Mouse (Mus musculus) liver, embryonic 14.5 days (tissue): ENCODE data around the gene Ankrd9. TPM values are rescaled to one million over a fixed set of nuclear protein-coding genes. Genes with fewer than 3 reads are reported as not detected.
A peak's percentile ranks its signal among the peaks of the same experiment; 100 is the strongest.

Source experiments
- ATAC-seq: fragments of 200-750 bp; cut with Nextera tagmentation; 2 replicates; pipeline ENCODE4 v1.8.0; 2017; ENCODE audit warnings: moderate number of reproducible peaks, mild to moderate bottlenecking, moderate library complexity; ENCODE audit not compliant: insufficient read depth
- DNase-seq, 3 experiments: peaks; one replicate each; pipeline ENCODE4 v3.0.0-alpha.2; 2012 to 2013; ENCODE audit warnings: low read depth in 3 of 3, low spot score in 3 of 3
- H3K27ac ChIP-seq: fragments of 300-500 bp; sonication (generic); 2 replicates; pipeline ENCODE4 v1.5.1; 2014; ENCODE audit warnings: moderate library complexity, mild to moderate bottlenecking, control low read depth, inconsistent platforms
- H3K27me3 ChIP-seq: fragments of 300-500 bp; sonication (generic); 2 replicates; pipeline ENCODE4 v1.6.1; 2014; ENCODE audit warnings: mild to moderate bottlenecking, low read length, moderate library complexity; ENCODE audit not compliant: control insufficient read depth, insufficient read depth
- H3K36me3 ChIP-seq: fragments of 300-500 bp; sonication (generic); replicated peaks from 2 replicates; pipeline ENCODE4 v1.6.1; 2014; ENCODE audit warnings: low read depth; ENCODE audit not compliant: control insufficient read depth, insufficient read depth
- H3K4me1 ChIP-seq, 2 experiments: fragments of 200-500 bp in 1 of 2; fragments of 300-500 bp in 1 of 2; sonication (generic) in 1 of 2; replicated peaks; 2 replicates each; pipeline ENCODE4 v1.6.1; 2012 to 2014; ENCODE audit warnings: antibody characterized with exemption in 1 of 2, inconsistent platforms in 1 of 2, low read length in 1 of 2; ENCODE audit not compliant: control insufficient read depth in 2 of 2, insufficient read depth in 2 of 2
- H3K4me2 ChIP-seq: fragments of 300-500 bp; sonication (generic); 2 replicates; pipeline ENCODE4 v1.6.1; 2014; ENCODE audit warnings: low read depth, mild to moderate bottlenecking, control low read depth, moderate library complexity
- H3K4me3 ChIP-seq, 2 experiments: fragments of 200-500 bp in 1 of 2; fragments of 300-500 bp in 1 of 2; sonication (generic) in 1 of 2; 2 replicates each; pipeline ENCODE4 v1.5.1; 2012 to 2014; ENCODE audit warnings: low read depth in 2 of 2, low read length in 2 of 2, mild to moderate bottlenecking in 2 of 2, control low read depth in 1 of 2, inconsistent platforms in 1 of 2, moderate library complexity in 1 of 2; ENCODE audit not compliant: insufficient read depth in 1 of 2
- H3K9ac ChIP-seq: fragments of 300-500 bp; sonication (generic); replicated peaks from 2 replicates; pipeline ENCODE4 v1.6.1; 2014; ENCODE audit warnings: mild to moderate bottlenecking, control low read depth, moderate library complexity
- H3K9me3 ChIP-seq: fragments of 300-500 bp; sonication (generic); 2 replicates; pipeline ENCODE4 v1.6.1; 2016; ENCODE audit warnings: low read length, mixed read lengths; ENCODE audit not compliant: control insufficient read depth
- CTCF ChIP-seq: IDR thresholded peaks from 2 replicates; pipeline ENCODE4 v1.5.1; 2016; ENCODE audit warnings: antibody characterized with exemption, low read depth, control low read depth
- EP300 ChIP-seq: IDR thresholded peaks from 2 replicates; pipeline ENCODE4 v1.6.1; 2016; ENCODE audit warnings: antibody characterized with exemption, low read depth
- WGBS: fragments of 180-500 bp; shearing (Covaris S2); extraction: QIAGEN DNeasy Blood & Tissue Kit; methylation state at CpG from one replicate; pipeline ENCODE4 v1.1.7; 2014; ENCODE audit not compliant: insufficient replicate concordance; 5-methylcytosine and 5-hydroxymethylcytosine counted together
- polyA plus RNA-seq, 2 experiments: library from polyadenylated mRNA; depleted of rRNA in 1 of 2; stranded (reverse) in 1 of 2; unstranded in 1 of 2; fragments of >200 nt; fragmentation: Nextera tagmentation in 1 of 2; extraction: Ambion mirVana in 1 of 2; gene quantifications; 2 replicates each; pipeline versions ENCODE4 v1.2.1 to v1.2.3; 2012 to 2014

Gene Ankrd9
- polyA plus RNA-seq, 2 experiments: 41.8 to 47.4 TPM

DNA sequence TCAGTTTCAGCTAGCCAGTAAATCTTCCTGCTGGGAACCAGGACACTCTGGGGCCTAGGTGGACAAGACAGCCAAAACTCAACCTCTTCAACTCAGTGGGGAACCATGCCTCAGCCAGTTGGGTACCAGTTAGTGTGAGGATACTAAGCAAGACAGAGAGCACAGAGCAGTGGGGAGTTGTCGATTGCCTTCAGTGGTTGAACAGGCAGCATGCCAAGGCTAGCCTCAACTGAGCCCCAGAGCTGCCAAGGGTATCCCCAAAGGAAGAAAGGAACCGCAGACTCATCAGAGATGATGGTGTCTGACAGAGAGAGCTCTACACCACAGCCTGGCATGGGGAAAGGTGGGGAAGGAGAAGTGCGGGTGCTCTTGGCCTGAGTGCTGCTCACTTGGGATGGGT is 38.0 kb downstream of the Ankrd9 start:
- DNase-seq (no peak), ATAC-seq (no peak)
- Histone ChIP-seq H3K27ac (no peak overlapping the region), H3K9me3 (no peaks in the 10 kb centered on the region), H3K27me3 (no peaks in the 10 kb centered on the region), H3K9ac (no peak overlapping the region), H3K4me2 (no peak overlapping the region), H3K36me3 (no peaks in the 10 kb centered on the region), H3K4me1 (peaks cover 4 to 6% of the 10 kb centered on the region in 2 experiments), H3K4me3 (no peak overlapping the region)
- TF ChIP-seq EP300 (no peak), CTCF (no peak)
- WGBS: 80% methylated on average over 3 of the region's 3 CpGs

DNA sequence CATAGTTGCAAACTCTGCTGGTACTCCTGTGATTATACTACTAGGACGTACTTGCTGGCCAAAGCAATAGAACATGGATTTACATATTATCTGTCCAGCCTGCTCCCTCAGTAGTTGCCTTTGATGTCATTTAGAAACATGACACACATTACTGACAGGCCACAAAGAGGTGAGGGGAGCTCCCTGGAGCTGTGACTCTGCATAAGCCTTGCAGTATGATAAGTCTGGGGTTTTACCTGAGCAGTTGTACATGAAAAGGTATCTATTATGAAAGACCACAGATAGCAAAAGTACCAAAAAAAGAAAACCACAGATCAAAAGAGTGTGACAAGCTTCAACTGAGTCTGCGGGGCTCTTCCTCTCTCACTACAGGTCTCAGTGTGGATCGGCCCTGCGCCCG is 39.5 kb downstream of the Ankrd9 start:
- H3K9me3 ChIP-seq: no peaks in the 10 kb centered on the region
- WGBS: 77% methylated on average over 5 of the region's 5 CpGs
- ATAC-seq: no peak
- peaks cover 4 to 6% of the 10 kb centered on the region in 2 experiments for H3K4me1 ChIP-seq
- H3K4me2 ChIP-seq: no peak overlapping the region
- no peak for TF ChIP-seq CTCF
- no peak for TF ChIP-seq EP300
- H3K9ac ChIP-seq: no peak overlapping the region
- DNase-seq: no peak
- no peak overlapping the region for H3K4me3 ChIP-seq
- no peaks in the 10 kb centered on the region for H3K36me3 ChIP-seq
- H3K27me3 ChIP-seq: no peaks in the 10 kb centered on the region
- no peak overlapping the region for H3K27ac ChIP-seq

DNA sequence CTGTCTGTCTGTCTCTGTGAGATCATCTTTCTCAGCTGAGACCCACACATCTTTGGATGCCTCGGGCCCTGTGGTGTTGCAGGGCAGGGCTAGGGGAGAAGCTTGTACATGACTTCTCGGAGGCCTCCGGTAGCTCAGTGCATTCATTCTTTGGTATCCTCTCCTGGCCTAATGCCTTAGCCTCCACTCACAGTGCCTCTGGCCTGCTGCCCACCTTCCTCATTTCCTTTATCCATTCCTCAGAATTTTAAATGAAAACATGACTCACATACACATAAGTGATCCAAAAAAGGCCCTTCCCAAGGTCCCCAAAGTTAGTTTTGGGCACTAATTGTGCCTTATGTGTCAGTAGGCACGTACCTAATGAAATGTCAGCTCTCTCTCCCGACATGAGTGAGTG is 41.3 kb downstream of the Ankrd9 start:
- Histone ChIP-seq H3K36me3 (no peaks in the 10 kb centered on the region), H3K4me3 (no peak overlapping the region), H3K27ac (no peak overlapping the region), H3K27me3 (no peaks in the 10 kb centered on the region), H3K4me2 (no peak overlapping the region), H3K9me3 (no peaks in the 10 kb centered on the region), H3K4me1 (peaks cover 4 to 6% of the 10 kb centered on the region in 2 experiments), H3K9ac (no peak overlapping the region)
- DNase-seq: no peak
- no peak for TF ChIP-seq EP300
- no peak for TF ChIP-seq CTCF
- WGBS: 88% methylated on average over 5 of the region's 5 CpGs
- no peak for ATAC-seq

DNA sequence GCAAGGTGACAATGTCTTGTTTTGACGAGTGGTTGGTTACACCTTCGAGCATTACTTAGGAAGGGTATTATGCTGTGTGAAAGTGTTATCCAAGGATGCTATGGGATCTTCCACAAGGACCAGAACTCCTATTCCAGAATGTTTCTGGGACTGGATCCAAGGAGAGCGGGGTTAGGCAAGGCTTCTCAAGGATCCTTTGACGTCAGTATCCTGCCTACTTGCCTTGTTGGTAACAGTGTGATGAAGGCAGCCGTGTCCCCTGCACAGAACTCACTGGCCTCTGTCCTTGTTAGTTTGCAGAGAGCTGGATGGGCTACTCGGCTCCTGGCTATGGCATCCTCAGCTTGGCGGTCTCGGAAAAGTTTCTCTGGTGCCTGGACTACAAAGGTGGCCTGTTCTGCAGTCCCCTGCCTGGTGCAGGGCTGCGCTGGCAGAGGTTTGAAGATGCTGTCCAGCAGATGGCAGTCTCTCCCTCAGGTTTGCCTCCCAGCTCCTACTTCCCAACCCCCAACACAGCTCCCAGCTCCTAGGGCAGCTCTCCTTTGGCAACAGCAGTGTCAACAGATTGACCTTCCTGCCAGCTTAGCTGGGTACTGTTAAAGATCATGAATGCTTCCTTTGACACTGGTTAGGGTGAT is 42.7 kb downstream of the Ankrd9 start:
- Histone ChIP-seq H3K27ac (no peak overlapping the region), H3K36me3 (no peaks in the 10 kb centered on the region; the same call in 1 of the 2 replicates), H3K9ac (no peak overlapping the region), H3K4me2 (no peak overlapping the region), H3K9me3 (no peaks in the 10 kb centered on the region), H3K4me1 (peaks cover 4 to 6% of the 10 kb centered on the region in 2 experiments), H3K4me3 (no peak overlapping the region), H3K27me3 (no peaks in the 10 kb centered on the region)
- peak; percentile 83 for ATAC-seq
- TF ChIP-seq EP300 (no peak), CTCF (peak; percentile 98)
- 64% methylated on average over 9 of the region's 9 CpGs for WGBS
- DNase-seq: peak; percentile 64 to 69 (median 69)

DNA sequence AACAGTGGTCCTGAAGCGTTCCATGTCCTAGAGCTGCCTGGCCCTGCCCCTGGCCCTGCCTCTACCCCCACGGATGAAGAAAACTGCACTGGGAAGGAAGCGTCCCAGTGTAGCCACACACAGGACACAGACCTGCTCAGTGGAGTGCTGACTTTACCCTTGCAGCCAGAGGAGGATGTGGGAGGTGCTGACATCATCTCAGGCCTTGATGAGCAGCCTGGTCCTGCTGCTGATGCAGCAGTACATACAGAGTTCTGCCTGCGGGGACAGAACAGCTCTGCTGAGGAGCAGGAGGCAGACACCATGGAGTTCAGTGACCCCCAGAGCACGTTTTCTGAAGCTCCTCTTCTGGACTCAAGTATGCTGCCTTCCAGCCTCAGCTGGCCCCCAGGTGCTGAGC is 46.0 kb downstream of the Ankrd9 start:
- WGBS: 69% methylated on average over 5 of the region's 5 CpGs

More for the DNA sequence above, 46.0 kb downstream of the Ankrd9 start:
- 0 out of 2 replicates have a peak, but pooled peaks have one; percentile 11 for ATAC-seq
- no peaks in the 10 kb centered on the region; the same call in 1 of the 2 replicates for H3K36me3 ChIP-seq
- no peaks in the 10 kb centered on the region for H3K27me3 ChIP-seq
- TF ChIP-seq EP300 (no peak), CTCF (no peak)
- H3K27ac ChIP-seq: no peak overlapping the region
- no peak for DNase-seq
- H3K9ac ChIP-seq: no peak overlapping the region
- no peak overlapping the region for H3K4me3 ChIP-seq
- peaks cover 4 to 6% of the 10 kb centered on the region in 2 experiments for H3K4me1 ChIP-seq
- H3K4me2 ChIP-seq: no peak overlapping the region
- H3K9me3 ChIP-seq: no peaks in the 10 kb centered on the region

Other genes starting within 250 kb of the Ankrd9 start
- 9.1 and 10.1 TPM in 2 replicates for gene Wdr20, start 241.1 kb downstream of the Ankrd9 start, polyA plus RNA-seq (2012; rRNA removed)
- gene Wdr20, start 241.1 kb downstream of the Ankrd9 start, polyA plus RNA-seq (2014; fragmentation: Nextera tagmentation; extraction: Ambion mirVana): 7.5 and 8.8 TPM in 2 replicates
- gene Mok, start 138.1 kb downstream of the Ankrd9 start, polyA plus RNA-seq (2012; rRNA removed): 0.18 and 0.24 TPM in 2 replicates
- gene Mok, start 138.1 kb downstream of the Ankrd9 start, polyA plus RNA-seq (2014; fragmentation: Nextera tagmentation; extraction: Ambion mirVana): 0.23 and 0.43 TPM in 2 replicates
- 1.4 and 1.9 TPM in 2 replicates for gene Zfp839, start 128.8 kb downstream of the Ankrd9 start, polyA plus RNA-seq (2012; rRNA removed)
- gene Zfp839, start 128.8 kb downstream of the Ankrd9 start, polyA plus RNA-seq (2014; fragmentation: Nextera tagmentation; extraction: Ambion mirVana): 0.62 and 0.67 TPM in 2 replicates
- gene Cinp, start 89.9 kb downstream of the Ankrd9 start, polyA plus RNA-seq (2012; rRNA removed): 31.0 and 42.9 TPM in 2 replicates
- 65.1 and 68.2 TPM in 2 replicates for gene Cinp, start 89.9 kb downstream of the Ankrd9 start, polyA plus RNA-seq (2014; fragmentation: Nextera tagmentation; extraction: Ambion mirVana)
- gene Tecpr2, start 89.8 kb downstream of the Ankrd9 start, polyA plus RNA-seq (2012; rRNA removed): 2.0 and 2.3 TPM in 2 replicates
- gene Tecpr2, start 89.8 kb downstream of the Ankrd9 start, polyA plus RNA-seq (2014; fragmentation: Nextera tagmentation; extraction: Ambion mirVana): 1.1 and 1.5 TPM in 2 replicates
- 7.2 and 9.1 TPM in 2 replicates for gene Rcor1, start 60.3 kb upstream of the Ankrd9 start, polyA plus RNA-seq (2012; rRNA removed)
- gene Rcor1, start 60.3 kb upstream of the Ankrd9 start, polyA plus RNA-seq (2014; fragmentation: Nextera tagmentation; extraction: Ambion mirVana): 5.8 and 6.2 TPM in 2 replicates
- 2.8 TPM in 2 replicates for gene Traf3, start 187.3 kb upstream of the Ankrd9 start, polyA plus RNA-seq (2012; rRNA removed)
- gene Traf3, start 187.3 kb upstream of the Ankrd9 start, polyA plus RNA-seq (2014; fragmentation: Nextera tagmentation; extraction: Ambion mirVana): 2.7 and 2.9 TPM in 2 replicates
- gene 4930595D18Rik, start 205.5 kb upstream of the Ankrd9 start, polyA plus RNA-seq (2012; rRNA removed): not detected in 2 replicates
- gene 4930595D18Rik, start 205.5 kb upstream of the Ankrd9 start, polyA plus RNA-seq (2014; fragmentation: Nextera tagmentation; extraction: Ambion mirVana): not detected in 2 replicates